Mouse (Mus musculus) MEL (cell line): ENCODE measurements around the gene Osbpl8. TPM values are rescaled to one million over a fixed set of nuclear protein-coding genes. Genes with fewer than 3 reads are reported as not detected.

ENCODE experiments used
- DNase-seq: peaks from one replicate; pipeline ENCODE4 v3.0.0; 2011; ENCODE audit warnings: low read depth, low spot score
- H3K27ac ChIP-seq: 2 replicates; pipeline ENCODE4 v1.5.1; 2012; ENCODE audit warnings: low read depth, mild to moderate bottlenecking, control low read depth, low read length, moderate library complexity; ENCODE audit not compliant: control insufficient read depth
- H3K27me3 ChIP-seq, 2 experiments: fragments of 150-350 bp in 1 of 2; sonication (generic) in 1 of 2; 2 replicates each; pipeline ENCODE4 v1.6.1; 2012; ENCODE audit warnings: low read length in 2 of 2, mild to moderate bottlenecking in 2 of 2, improper control_type of control experiment in 1 of 2, moderate library complexity in 1 of 2; ENCODE audit not compliant: insufficient read depth in 2 of 2, control insufficient read depth in 1 of 2
- H3K36me3 ChIP-seq, 2 experiments: 2 replicates each; pipeline ENCODE4 v1.6.1; 2012 to 2014; ENCODE audit warnings: low read length in 2 of 2, improper control_type of control experiment in 1 of 2, inconsistent platforms in 1 of 2, mild to moderate bottlenecking in 1 of 2; ENCODE audit not compliant: insufficient read depth in 2 of 2, control insufficient read depth in 1 of 2
- H3K4me1 ChIP-seq, 2 experiments: fragments of 150-350 bp in 1 of 2; sonication (generic) in 1 of 2; 2 replicates each; pipeline ENCODE4 v1.6.1; 2012; ENCODE audit warnings: low read length in 2 of 2, improper control_type of control experiment in 1 of 2, mild to moderate bottlenecking in 1 of 2; ENCODE audit not compliant: insufficient read depth in 2 of 2, control insufficient read depth in 1 of 2
- H3K4me3 ChIP-seq, 2 experiments: fragments of 150-350 bp in 1 of 2; sonication (generic) in 1 of 2; 2 replicates each; pipeline ENCODE4 v1.5.1; 2012; ENCODE audit warnings: low read depth in 2 of 2, low read length in 2 of 2, mild to moderate bottlenecking in 2 of 2, moderate library complexity in 2 of 2, control low read depth in 1 of 2, improper control_type of control experiment in 1 of 2; ENCODE audit not compliant: control insufficient read depth in 1 of 2, insufficient read depth in 1 of 2
- H3K79me2 ChIP-seq: 2 replicates; pipeline ENCODE4 v1.6.1; 2012; ENCODE audit warnings: mild to moderate bottlenecking, low read length, moderate library complexity; ENCODE audit not compliant: control insufficient read depth, poor library complexity, insufficient read depth
- H3K9ac ChIP-seq: 2 replicates; pipeline ENCODE4 v1.6.1; 2012; ENCODE audit warnings: low read depth, mild to moderate bottlenecking, control low read depth, low read length, moderate library complexity; ENCODE audit not compliant: control insufficient read depth, poor library complexity, severe bottlenecking
- H3K9me3 ChIP-seq: fragments of 150-350 bp; sonication (generic); replicated peaks from 2 replicates; pipeline ENCODE4 v1.6.1; 2012; ENCODE audit warnings: mild to moderate bottlenecking, low read length, improper control_type of control experiment, moderate library complexity; ENCODE audit not compliant: insufficient read depth
- BHLHE40 ChIP-seq: IDR thresholded peaks from 2 replicates; pipeline ENCODE4 v1.6.1; 2012; ENCODE audit warnings: low read depth, mild to moderate bottlenecking, inconsistent platforms, low read length, improper control_type of control experiment, borderline replicate concordance
- CTCF ChIP-seq, 3 experiments: IDR thresholded peaks in 2 of 3; conservative IDR thresholded peaks in 1 of 3; 2 replicates each; pipeline ENCODE4 v1.5.1; 2011 to 2012; ENCODE audit warnings: low read length in 3 of 3, low read depth in 2 of 3, mild to moderate bottlenecking in 2 of 3, improper control_type of control experiment in 1 of 3, inconsistent platforms in 1 of 3, mixed read lengths in 1 of 3, moderate library complexity in 1 of 3; ENCODE audit not compliant: control insufficient read depth in 1 of 3, insufficient read depth in 1 of 3, poor library complexity in 1 of 3, severe bottlenecking in 1 of 3
- ETS1 ChIP-seq: IDR thresholded peaks from 2 replicates; pipeline ENCODE4 v1.6.1; 2012; ENCODE audit warnings: low read depth, mild to moderate bottlenecking, inconsistent platforms, low read length, improper control_type of control experiment, moderate library complexity
- KAT2A ChIP-seq: conservative IDR thresholded peaks from 2 replicates; pipeline ENCODE4 v1.6.1; 2012; ENCODE audit warnings: low read depth, low read length, improper control_type of control experiment, inconsistent platforms
- MAFK ChIP-seq: IDR thresholded peaks from 2 replicates; pipeline ENCODE4 v1.6.1; 2011; ENCODE audit warnings: low read depth, mild to moderate bottlenecking, low read length, improper control_type of control experiment, borderline replicate concordance
- MEF2A ChIP-seq: IDR thresholded peaks from 2 replicates; pipeline ENCODE4 v1.6.1; 2014; ENCODE audit warnings: low read depth, mild to moderate bottlenecking, inconsistent platforms, low read length, improper control_type of control experiment; ENCODE audit not compliant: poor library complexity, insufficient replicate concordance, severe bottlenecking; ENCODE audit errors: extremely low read depth
- MYB ChIP-seq: IDR thresholded peaks from 2 replicates; pipeline ENCODE4 v1.6.1; 2011; ENCODE audit warnings: mild to moderate bottlenecking, low read depth, low read length, improper control_type of control experiment
- SMC3 ChIP-seq: IDR thresholded peaks from 2 replicates; pipeline ENCODE4 v1.6.1; 2011; ENCODE audit warnings: low read depth, low read length, improper control_type of control experiment
- TBP ChIP-seq: IDR thresholded peaks from 2 replicates; pipeline ENCODE4 v1.8.0; 2011; ENCODE audit warnings: low read depth, low read length, improper control_type of control experiment
- TCF12 ChIP-seq: IDR thresholded peaks from 2 replicates; pipeline ENCODE4 v1.6.1; 2014; ENCODE audit warnings: low read depth, mild to moderate bottlenecking, inconsistent platforms, low read length, improper control_type of control experiment, moderate library complexity
- USF2 ChIP-seq, 2 experiments: IDR thresholded peaks; 2 replicates each; pipeline ENCODE4 v1.6.1; 2011 to 2012; ENCODE audit warnings: improper control_type of control experiment in 2 of 2, low read length in 2 of 2, borderline replicate concordance in 1 of 2, inconsistent platforms in 1 of 2, low read depth in 1 of 2, mild to moderate bottlenecking in 1 of 2; ENCODE audit not compliant: insufficient read depth in 1 of 2
- ZC3H11A ChIP-seq: IDR thresholded peaks from 2 replicates; pipeline ENCODE4 v1.6.1; 2012; ENCODE audit warnings: low read depth, mild to moderate bottlenecking, inconsistent platforms, low read length, improper control_type of control experiment
- polyA plus RNA-seq, 2 experiments: library from polyadenylated mRNA; stranded (reverse) in 1 of 2; unstranded in 1 of 2; fragments of >175 nt in 1 of 2; fragments of >200 nt in 1 of 2; gene quantifications; 2 replicates each; pipeline versions ENCODE4 v1.2.1 to v1.2.4; 2012; ENCODE audit warnings: low replicate concordance in 2 of 2, low read depth in 1 of 2; ENCODE audit not compliant: insufficient read length in 2 of 2, insufficient read depth in 1 of 2, missing spikeins in 1 of 2
- total RNA-seq: library from RNA; depleted of rRNA; stranded (reverse); fragments of 300-350 nt; gene quantifications from 2 replicates; pipeline ENCODE4 v1.2.3, GENCODE M21; 2012

Gene Osbpl8
- total and polyA plus RNA-seq, 3 experiments = 26.2 to 44.8 (median 33.4) TPM

- H3K4me1 ChIP-seq = peaks cover 9 to 19% of the 10 kb centered on the region in 2 experiments
- H3K27ac ChIP-seq = no peak overlapping the region
These were observed 13.5 kb downstream of the Osbpl8 start for GRCm38 (mm10) chr10:111178024-111178423.

GRCm38 (mm10) chr10:111180633-111181032, 16.1 kb downstream of the Osbpl8 start:
- Histone ChIP-seq H3K36me3 (peaks cover 4 to 11% of the 10 kb centered on the region in 2 experiments; a peak in 3 of 4 replicates), H3K9me3 (no peaks in the 10 kb centered on the region), H3K79me2 (peaks cover 69% of the 10 kb centered on the region), H3K27ac (no peak overlapping the region), H3K4me3 (no peak overlapping the region), H3K4me1 (peaks cover 0 to 7% of the 10 kb centered on the region in 2 experiments; a peak in 2 of 4 replicates), H3K9ac (no peak overlapping the region), H3K27me3 (no peaks in the 10 kb centered on the region)
- TF ChIP-seq SMC3 = peak; percentile 25
- peak; percentile 10 to 40 (median 35); a peak in 5 of 6 replicates for TF ChIP-seq CTCF (IDR thresholded peaks at IDR 0.05 in 2 of 3, conservative IDR thresholded peaks at IDR 0.05 in 1 of 3; ENCODE audit: control insufficient read depth in 1 of 3, insufficient read depth in 1 of 3, low read depth in 2 of 3, low read length in 3 of 3, poor library complexity in 1 of 3, severe bottlenecking in 1 of 3)
- TF ChIP-seq BHLHE40 = no peak
- DNase-seq = no peak

More at GRCm38 (mm10) chr10:111178024-111178423, 13.5 kb downstream of the Osbpl8 start:
- Histone ChIP-seq H3K36me3 (peaks cover 4 to 26% of the 10 kb centered on the region in 2 experiments), H3K4me3 (no peak overlapping the region), H3K9me3 (no peaks in the 10 kb centered on the region), H3K9ac (no peak overlapping the region), H3K79me2 (peaks cover 73% of the 10 kb centered on the region), H3K27me3 (no peaks in the 10 kb centered on the region)
- no peak for TF ChIP-seq MYB
- DNase-seq = no peak

GRCm38 (mm10) chr10:111183634-111184270, 19.2 kb downstream of the Osbpl8 start:
- Histone ChIP-seq H3K4me1 (no peaks in the 10 kb centered on the region), H3K4me3 (no peak overlapping the region), H3K36me3 (peaks cover 2% of the 10 kb centered on the region in 2 experiments; a peak in 1 of 4 replicates), H3K9me3 (no peaks in the 10 kb centered on the region), H3K79me2 (peaks cover 66% of the 10 kb centered on the region), H3K9ac (no peak overlapping the region), H3K27me3 (no peaks in the 10 kb centered on the region), H3K27ac (no peak overlapping the region)
- no peak for DNase-seq
- TF ChIP-seq KAT2A (no peak), ZC3H11A (no peak), TBP (no peak), ETS1 (no peak), MYB (no peak), MEF2A (no peak), MAFK (no peak), TCF12 (no peak), USF2 (IDR thresholded peaks at IDR 0.05; ENCODE audit: borderline replicate concordance in 1 of 2, insufficient read depth in 1 of 2, low read depth in 1 of 2, low read length in 2 of 2) (no peak)
